Mouse (Mus musculus) heart, adult 10 weeks (tissue): ENCODE measurements around the gene Prss34. TPM values are rescaled to one million over a fixed set of nuclear protein-coding genes. Genes with fewer than 3 reads are reported as not detected.

ENCODE experiments used
- polyA plus RNA-seq: library from polyadenylated mRNA; stranded (reverse); fragments of 350-450 nt; fragmentation: Illumina TruSeq; extraction: RNeasy Lipid Tissue Mini Kit (QIAGEN cat#74804); gene quantifications from one replicate; pipeline ENCODE4 v1.2.3, GENCODE M21; 2014; ENCODE audit warnings: low read depth, low replicate concordance

Gene Prss34
- polyA plus RNA-seq: not detected

DNA sequence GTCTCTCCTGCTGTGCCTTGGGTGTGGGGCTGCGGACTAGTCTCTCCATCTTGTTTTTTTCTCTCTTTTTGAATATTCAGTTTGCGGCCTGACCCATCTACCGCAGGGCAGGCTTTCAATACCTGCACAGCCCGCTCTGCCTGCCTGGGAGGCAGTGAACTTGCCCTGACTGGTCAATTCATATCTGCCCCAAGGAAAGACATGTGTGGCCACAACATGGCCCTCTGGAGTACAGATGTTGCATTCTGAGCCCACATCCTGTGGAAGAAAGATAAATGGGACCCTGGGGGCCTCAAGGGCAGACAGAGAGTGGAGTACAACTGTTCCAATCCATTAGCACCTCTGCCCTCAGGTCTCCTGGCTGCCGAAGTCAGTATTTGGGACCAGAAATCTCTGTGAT lies at the start of gene Prss34:
Prss34 (plus strand) TSS at position 301 of the 400 bp plus-strand sequence.

DNA sequence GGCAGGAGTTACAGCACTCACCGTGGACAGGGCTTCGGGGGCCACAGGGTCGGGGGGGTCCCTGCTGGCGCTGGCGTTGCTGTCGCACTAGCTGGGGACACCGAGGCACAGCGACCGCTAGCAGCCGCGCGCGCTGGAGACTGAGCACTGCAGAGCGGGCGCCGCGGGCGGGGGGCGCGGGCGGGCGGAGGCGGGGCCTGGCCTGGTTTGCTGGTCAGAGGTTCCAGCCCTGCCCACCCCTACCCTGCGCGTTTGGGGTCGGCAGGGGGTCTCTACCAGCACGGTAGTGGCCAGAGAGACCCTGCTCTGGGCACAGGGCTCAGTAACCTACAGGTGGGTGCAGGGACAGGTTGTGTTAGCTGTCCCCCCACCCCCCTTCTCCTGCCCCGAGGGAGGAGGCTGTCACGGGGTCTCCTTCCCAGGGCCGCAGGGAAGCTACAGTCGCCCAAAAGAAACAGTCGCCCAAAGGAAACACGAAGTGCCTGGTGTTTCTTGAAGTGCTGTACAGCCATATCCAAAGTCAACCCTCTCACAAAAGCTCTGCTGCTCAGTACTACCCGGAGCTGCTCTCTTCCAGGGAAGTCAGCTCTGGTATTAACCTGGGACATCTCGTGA lies 41.9 kb upstream of the Prss34 start, which contains the start of gene Baiap3:
Baiap3 (minus strand) TSS at position 225 of the 615 bp plus-strand sequence.

DNA sequence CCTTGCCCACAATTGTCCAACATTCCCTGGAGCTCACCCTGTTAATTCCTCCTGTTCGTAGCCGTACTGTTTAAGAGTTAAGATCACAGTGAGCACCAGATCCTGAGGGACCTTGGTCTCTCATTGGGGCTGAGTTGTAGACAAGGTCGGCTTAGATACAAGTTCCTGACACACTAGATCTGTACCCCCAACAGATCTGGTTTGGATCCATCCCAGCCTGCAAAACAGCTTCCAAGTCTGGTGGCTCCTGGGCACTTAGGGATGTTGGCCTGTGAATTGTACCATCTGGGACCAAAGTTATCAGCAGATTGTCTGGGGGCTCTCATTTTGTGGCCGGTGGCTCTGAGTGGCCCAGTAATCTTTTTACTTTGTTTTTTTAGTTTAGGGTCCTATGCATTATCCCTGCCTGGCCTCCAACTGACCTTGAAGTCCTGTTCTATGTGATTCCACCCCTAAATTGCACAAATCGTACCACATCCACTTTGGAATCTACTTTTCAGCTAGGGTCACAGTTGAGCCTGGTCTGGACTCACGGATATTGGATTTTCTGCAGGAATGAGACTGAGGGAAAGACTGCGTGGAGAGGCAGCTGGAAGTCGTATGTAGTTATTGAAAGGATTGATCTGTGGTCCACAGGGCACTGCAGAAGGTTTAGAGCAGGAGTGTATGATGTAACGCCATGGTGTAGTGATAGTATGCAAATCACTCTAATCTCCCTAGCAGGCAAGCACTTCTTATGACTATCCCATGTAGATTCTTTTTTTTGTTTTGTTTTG lies 23.4 kb upstream of the Prss34 start, which contains the start of gene Ube2i:
Ube2i (minus strand) TSS at position 52 of the 776 bp plus-strand sequence.

DNA sequence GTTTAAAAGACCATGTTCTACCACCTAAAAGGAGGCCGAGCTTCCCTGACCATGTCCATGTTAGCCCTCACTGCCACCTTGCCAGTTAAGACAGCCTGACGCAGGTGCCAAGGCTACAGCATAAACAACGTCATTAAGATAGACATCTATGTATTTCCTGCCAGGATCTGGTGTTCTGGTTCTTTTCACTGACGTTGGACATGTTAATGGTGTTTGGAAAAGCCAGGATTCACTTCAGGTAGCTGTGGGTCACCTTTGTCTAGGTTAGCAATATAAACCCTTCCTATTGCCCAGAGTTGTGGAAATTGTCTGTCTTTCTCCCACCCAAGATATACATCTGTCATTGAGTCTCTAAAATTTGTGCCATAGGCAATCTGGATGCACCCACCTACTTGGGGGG lies 10.2 kb downstream of the Prss34 start, which contains the start of gene Prss28:
Prss28 (plus strand) TSS at position 301 of the 400 bp plus-strand sequence.

DNA sequence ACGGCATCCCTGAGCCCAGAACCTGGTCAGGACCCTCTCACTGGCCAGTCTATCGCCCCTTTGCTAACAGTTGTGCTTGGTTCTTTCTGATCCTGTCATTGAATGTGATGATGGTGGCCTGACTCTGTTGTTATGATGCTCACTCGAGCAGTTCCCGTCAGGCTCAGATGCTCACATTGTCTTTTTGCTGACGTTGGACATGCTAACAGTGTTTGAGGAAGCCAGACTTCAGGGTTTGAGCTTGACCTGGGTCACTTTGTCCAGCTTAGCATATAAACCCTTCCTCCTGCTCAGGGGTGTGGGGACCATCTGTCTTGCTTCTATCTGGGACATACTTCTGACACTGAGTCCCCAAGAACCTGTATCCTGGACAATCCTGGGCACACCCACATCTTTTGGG lies 20.2 kb downstream of the Prss34 start, which contains the start of gene Prss29:
Prss29 (plus strand) TSS at position 301 of the 400 bp plus-strand sequence.

DNA sequence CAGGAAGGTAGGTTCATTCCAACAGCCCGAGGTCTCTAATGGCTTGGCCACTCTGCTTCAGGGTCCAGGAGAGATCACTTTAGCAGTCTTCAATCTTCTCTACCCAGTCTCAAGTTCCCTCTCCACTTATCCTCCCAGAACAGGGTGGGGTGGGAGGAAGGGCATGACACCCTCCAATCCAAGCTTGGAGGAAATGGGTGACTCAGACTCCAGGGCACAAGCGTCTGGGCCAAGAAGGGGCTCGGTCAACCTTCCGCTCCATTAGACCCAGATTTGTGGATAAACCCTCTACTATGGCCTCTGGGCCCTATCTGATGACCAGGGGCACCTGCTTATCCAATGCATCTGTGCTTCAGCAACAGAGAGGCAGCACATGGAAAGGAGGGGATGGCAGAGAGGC lies 47.3 kb downstream of the Prss34 start, which contains the start of gene Tpsab1:
Tpsab1 (minus strand) TSS at position 101 of the 400 bp plus-strand sequence.

Other genes starting within 250 kb of the Prss34 start
- gene Tmem204, start 214.8 kb upstream of the Prss34 start, polyA plus RNA-seq: 49.6 TPM
- gene Telo2, start 182.4 kb upstream of the Prss34 start, polyA plus RNA-seq: 17.6 TPM
- gene Ptx4, start 177.6 kb upstream of the Prss34 start, polyA plus RNA-seq: not detected
- gene Clcn7, start 165.0 kb upstream of the Prss34 start, polyA plus RNA-seq: 22.7 TPM
- not detected for gene Ccdc154, start 135.9 kb upstream of the Prss34 start, polyA plus RNA-seq
- gene Gm38655, start 122.9 kb upstream of the Prss34 start, polyA plus RNA-seq: not detected
- gene BC003965, start 113.8 kb upstream of the Prss34 start, polyA plus RNA-seq: 21.1 TPM
- gene Unkl, start 110.0 kb upstream of the Prss34 start, polyA plus RNA-seq: 9.1 TPM
- gene Gnptg, start 58.3 kb upstream of the Prss34 start, polyA plus RNA-seq: 18.7 TPM
- 9.7 TPM for gene Tsr3, start 58.2 kb upstream of the Prss34 start, polyA plus RNA-seq
- 1.0 TPM for gene Baiap3, start 42.0 kb upstream of the Prss34 start, polyA plus RNA-seq
- 105 TPM for gene Ube2i, start 23.8 kb upstream of the Prss34 start, polyA plus RNA-seq
- gene Prss28, start 10.3 kb downstream of the Prss34 start, polyA plus RNA-seq: not detected
- not detected for gene Prss29, start 20.3 kb downstream of the Prss34 start, polyA plus RNA-seq
- 0.39 TPM for gene Tpsab1, start 47.2 kb downstream of the Prss34 start, polyA plus RNA-seq
- 2.8 TPM for gene Tpsb2, start 67.9 kb downstream of the Prss34 start, polyA plus RNA-seq
- gene Tpsg1, start 70.9 kb downstream of the Prss34 start, polyA plus RNA-seq: not detected
- 13.6 TPM for gene Cacna1h, start 135.4 kb downstream of the Prss34 start, polyA plus RNA-seq
- 0.29 TPM for gene Tekt4, start 156.2 kb downstream of the Prss34 start, polyA plus RNA-seq
- gene Sstr5, start 198.9 kb downstream of the Prss34 start, polyA plus RNA-seq: not detected